Mouse (Mus musculus): ENCODE results near the gene Grm4.

DNA sequence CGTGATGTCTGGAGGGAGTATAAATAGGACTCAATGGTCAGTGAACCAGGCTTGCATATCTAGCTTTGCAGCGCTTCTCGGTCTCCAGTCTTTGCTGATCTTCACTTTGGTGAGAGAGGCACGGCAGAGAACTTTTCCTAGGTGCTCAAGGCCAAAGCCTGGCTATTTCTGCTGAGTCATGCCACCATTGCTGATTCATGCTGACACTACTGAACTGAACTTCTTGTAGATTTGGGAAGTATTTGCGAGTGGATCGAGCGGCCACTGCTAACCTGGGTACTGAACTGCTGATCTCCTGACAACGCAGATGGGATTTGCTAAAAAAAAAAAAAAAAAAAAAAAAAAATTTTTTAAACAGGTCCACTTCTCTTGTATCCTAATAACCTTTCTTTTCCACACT is 10.9 kb upstream of the Grm4 start:
- TF ChIP-seq POLR2A (IDR thresholded peaks at IDR 0.05; ENCODE audit: borderline replicate concordance, insufficient read depth, low read length) (no peak), CTCF (IDR thresholded peaks at IDR 0.05; ENCODE audit: borderline replicate concordance, insufficient read depth, low read depth, low read length) (no peak)
